Mouse (Mus musculus): ENCODE data around the gene Itih4. TPM values are rescaled to one million over a fixed set of nuclear protein-coding genes. Genes with fewer than 3 reads are reported as not detected.
A peak's percentile ranks its signal among the peaks of the same experiment; 100 is the strongest.

Itih4 gene
- polyA plus RNA-seq, 1 experiment = 43.4 TPM

GRCm38 (mm10) chr14:30899972-30900371 lies 13.7 kb downstream of the Itih4 start:
- no peak for DNase-seq
- TF ChIP-seq POLR2A (IDR thresholded peaks at IDR 0.05; ENCODE audit: borderline replicate concordance, extremely low read depth, low read depth, low read length) = no peak
- TF ChIP-seq CTCF (IDR thresholded peaks at IDR 0.05; ENCODE audit: insufficient read depth, low read length) = no peak
- 66% methylated on average over 3 of the region's 3 CpGs for WGBS
- Histone ChIP-seq H3K4me3 (replicated peaks; ENCODE audit: extremely low read depth, low read depth, low read length) (no peak overlapping the region), H3K4me1 (ENCODE audit: control insufficient read depth, insufficient read depth, low read length) (peaks cover 3% of the 10 kb centered on the region; the same call in 1 of the 2 replicates)

- no peak for DNase-seq
These were observed 16.4 kb downstream of the Itih4 start for GRCm38 (mm10) chr14:30902628-30903027.

GRCm38 (mm10) chr14:30903036-30903435 lies 16.8 kb downstream of the Itih4 start:
- TF ChIP-seq CTCF (IDR thresholded peaks at IDR 0.05; ENCODE audit: insufficient read depth, low read length) (no peak), POLR2A (IDR thresholded peaks at IDR 0.05; ENCODE audit: borderline replicate concordance, extremely low read depth, low read depth, low read length) (no peak)
- WGBS = 40% methylated on average over 3 of the region's 3 CpGs
- no peak for DNase-seq
- Histone ChIP-seq H3K4me1 (ENCODE audit: control insufficient read depth, insufficient read depth, low read length) (peaks cover 3% of the 10 kb centered on the region; the same call in 1 of the 2 replicates), H3K4me3 (replicated peaks; ENCODE audit: extremely low read depth, low read depth, low read length) (no peak overlapping the region)

More at GRCm38 (mm10) chr14:30902628-30903027, 16.4 kb downstream of the Itih4 start:
- no peak overlapping the region for H3K4me3 ChIP-seq (replicated peaks; ENCODE audit: extremely low read depth, low read depth, low read length)
- TF ChIP-seq CTCF (IDR thresholded peaks at IDR 0.05; ENCODE audit: insufficient read depth, low read length) (no peak), POLR2A (IDR thresholded peaks at IDR 0.05; ENCODE audit: borderline replicate concordance, extremely low read depth, low read depth, low read length) (no peak)
- H3K4me1 ChIP-seq (ENCODE audit: control insufficient read depth, insufficient read depth, low read length) = peaks cover 3% of the 10 kb centered on the region; the same call in 1 of the 2 replicates
- WGBS = 86% methylated on average over 5 of the region's 5 CpGs

- WGBS = 57% methylated on average over 8 of the region's 8 CpGs
- Histone ChIP-seq H3K4me1 (ENCODE audit: control insufficient read depth, insufficient read depth, low read length) (peaks cover 3% of the 10 kb centered on the region; the same call in 1 of the 2 replicates), H3K4me3 (replicated peaks; ENCODE audit: extremely low read depth, low read depth, low read length) (no peak overlapping the region)
- TF ChIP-seq POLR2A (IDR thresholded peaks at IDR 0.05; ENCODE audit: borderline replicate concordance, extremely low read depth, low read depth, low read length) (no peak), CTCF (IDR thresholded peaks at IDR 0.05; ENCODE audit: insufficient read depth, low read length) (no peak)
- DNase-seq = no peak
These were observed 18.0 kb downstream of the Itih4 start for GRCm38 (mm10) chr14:30904307-30904706.

GRCm38 (mm10) chr14:30906001-30906400 lies 19.7 kb downstream of the Itih4 start:
- no peak overlapping the region for H3K4me3 ChIP-seq (replicated peaks; ENCODE audit: extremely low read depth, low read depth, low read length)
- H3K4me1 ChIP-seq (ENCODE audit: control insufficient read depth, insufficient read depth, low read length) = peaks cover 3% of the 10 kb centered on the region; the same call in 1 of the 2 replicates
- 71% methylated on average over 6 of the region's 6 CpGs for WGBS
- DNase-seq = no peak
- TF ChIP-seq POLR2A (IDR thresholded peaks at IDR 0.05; ENCODE audit: borderline replicate concordance, extremely low read depth, low read depth, low read length) = no peak
- no peak for TF ChIP-seq CTCF (IDR thresholded peaks at IDR 0.05; ENCODE audit: insufficient read depth, low read length)

GRCm38 (mm10) chr14:30907814-30908265 lies 21.6 kb downstream of the Itih4 start:
- 26% methylated on average over 3 of the region's 3 CpGs for WGBS
- Histone ChIP-seq H3K4me3 (replicated peaks; ENCODE audit: extremely low read depth, low read depth, low read length) (no peak overlapping the region), H3K4me1 (ENCODE audit: control insufficient read depth, insufficient read depth, low read length) (peaks cover 3% of the 10 kb centered on the region; the same call in 1 of the 2 replicates)
- peak; percentile 56 for DNase-seq
- no peak for TF ChIP-seq CTCF (IDR thresholded peaks at IDR 0.05; ENCODE audit: insufficient read depth, low read length)
- TF ChIP-seq POLR2A (IDR thresholded peaks at IDR 0.05; ENCODE audit: borderline replicate concordance, extremely low read depth, low read depth, low read length) = no peak

- DNase-seq = peak; percentile 17
- H3K4me3 ChIP-seq (replicated peaks; ENCODE audit: extremely low read depth, low read depth, low read length) = no peak overlapping the region
- no peak for TF ChIP-seq CTCF (IDR thresholded peaks at IDR 0.05; ENCODE audit: insufficient read depth, low read length)
- 71% methylated on average over 8 of the region's 8 CpGs for WGBS
- no peaks in the 10 kb centered on the region; the same call in 1 of the 2 replicates for H3K4me1 ChIP-seq (ENCODE audit: control insufficient read depth, insufficient read depth, low read length)
These were observed 24.9 kb downstream of the Itih4 start for GRCm38 (mm10) chr14:30911141-30911540.

- H3K4me3 ChIP-seq (replicated peaks; ENCODE audit: extremely low read depth, low read depth, low read length) = no peak overlapping the region
- no peaks in the 10 kb centered on the region for H3K4me1 ChIP-seq (ENCODE audit: control insufficient read depth, insufficient read depth, low read length)
- TF ChIP-seq POLR2A (IDR thresholded peaks at IDR 0.05; ENCODE audit: borderline replicate concordance, extremely low read depth, low read depth, low read length) (no peak), CTCF (IDR thresholded peaks at IDR 0.05; ENCODE audit: insufficient read depth, low read length) (no peak)
- WGBS = 86% methylated on average over 8 of the region's 8 CpGs
- DNase-seq = no peak
These were observed 26.4 kb downstream of the Itih4 start for GRCm38 (mm10) chr14:30912641-30913040.

- 54% methylated on average over 5 of the region's 5 CpGs for WGBS
- Histone ChIP-seq H3K4me3 (replicated peaks; ENCODE audit: extremely low read depth, low read depth, low read length) (no peak overlapping the region), H3K4me1 (ENCODE audit: control insufficient read depth, insufficient read depth, low read length) (no peaks in the 10 kb centered on the region)
- DNase-seq = no peak
- TF ChIP-seq CTCF (IDR thresholded peaks at IDR 0.05; ENCODE audit: insufficient read depth, low read length) (no peak), POLR2A (IDR thresholded peaks at IDR 0.05; ENCODE audit: borderline replicate concordance, extremely low read depth, low read depth, low read length) (no peak)
These were observed 27.1 kb downstream of the Itih4 start for GRCm38 (mm10) chr14:30913404-30913803.

GRCm38 (mm10) chr14:30916516-30916915 lies 30.2 kb downstream of the Itih4 start:
- Histone ChIP-seq H3K4me1 (ENCODE audit: control insufficient read depth, insufficient read depth, low read length) (no peaks in the 10 kb centered on the region), H3K4me3 (replicated peaks; ENCODE audit: extremely low read depth, low read depth, low read length) (no peak overlapping the region)
- whole genome bisulfite sequencing = 81% methylated on average over 1 of the region's 1 CpGs
- no peak for DNase-seq
- TF ChIP-seq POLR2A (IDR thresholded peaks at IDR 0.05; ENCODE audit: borderline replicate concordance, extremely low read depth, low read depth, low read length) = no peak
- TF ChIP-seq CTCF (IDR thresholded peaks at IDR 0.05; ENCODE audit: insufficient read depth, low read length) = no peak
